Mouse (Mus musculus) cortical plate, adult 2 months (tissue): Measurements from ENCODE around the gene Tomm20. TPM values are rescaled to one million over a fixed set of nuclear protein-coding genes. Genes with fewer than 3 reads are reported as not detected.

Source experiments
- H3K27ac ChIP-seq: fragments of 200-500 bp; 2 replicates; pipeline ENCODE4 v1.5.1; 2012; ENCODE audit warnings: low read length, control low read depth, inconsistent platforms; ENCODE audit not compliant: insufficient read depth
- H3K4me1 ChIP-seq: fragments of 200-500 bp; 2 replicates; pipeline ENCODE4 v1.6.1; 2011; ENCODE audit warnings: low read length; ENCODE audit not compliant: control insufficient read depth, insufficient read depth
- H3K4me3 ChIP-seq: fragments of 200-500 bp; 2 replicates; pipeline ENCODE4 v1.5.1; 2011; ENCODE audit warnings: mild to moderate bottlenecking, low read length, control low read depth; ENCODE audit not compliant: insufficient read depth
- CTCF ChIP-seq: fragments of 200-500 bp; IDR thresholded peaks from 2 replicates; pipeline ENCODE4 v1.5.1; 2011; ENCODE audit warnings: mild to moderate bottlenecking, control low read depth, low read length; ENCODE audit not compliant: insufficient read depth; ENCODE audit errors: extremely low read depth
- POLR2A ChIP-seq: fragments of 200-500 bp; IDR thresholded peaks from 2 replicates; pipeline ENCODE4 v1.6.1; 2011; ENCODE audit warnings: mild to moderate bottlenecking, low read length, control low read depth; ENCODE audit not compliant: insufficient read depth; ENCODE audit errors: extremely low read depth
- polyA plus RNA-seq: library from polyadenylated mRNA; depleted of rRNA; stranded (reverse); fragments of >200 nt; gene quantifications from 2 replicates; pipeline ENCODE4 v1.2.3, GENCODE M21; 2012

Gene Tomm20
- polyA plus RNA-seq, 1 experiment = 113 TPM

DNA sequence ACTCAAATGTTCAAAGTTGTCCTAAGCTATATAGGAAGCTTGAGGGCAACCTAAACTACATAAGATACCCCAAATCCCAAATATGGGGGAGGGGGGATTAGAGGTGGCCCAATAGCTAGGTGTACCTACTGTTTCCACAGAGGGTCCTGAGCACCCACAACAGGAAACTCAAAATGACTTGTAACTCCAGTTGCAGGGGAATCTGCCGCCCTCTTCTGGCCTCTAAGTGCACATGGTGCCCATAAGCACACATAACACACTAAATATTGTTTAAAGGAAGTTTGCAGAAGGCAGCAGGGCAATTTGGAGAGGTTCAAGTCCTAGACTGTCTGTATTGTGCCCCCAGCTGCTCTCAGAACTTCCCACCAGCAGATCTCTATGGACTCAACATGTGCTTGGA lies 18.6 kb downstream of the Tomm20 start:
- no peak overlapping the region for H3K4me3 ChIP-seq
- no peak overlapping the region for H3K27ac ChIP-seq
- H3K4me1 ChIP-seq = no peaks in the 10 kb centered on the region
- peak; percentile 31; the same call in 1 of the 2 replicates for TF ChIP-seq CTCF
- TF ChIP-seq POLR2A = no peak

DNA sequence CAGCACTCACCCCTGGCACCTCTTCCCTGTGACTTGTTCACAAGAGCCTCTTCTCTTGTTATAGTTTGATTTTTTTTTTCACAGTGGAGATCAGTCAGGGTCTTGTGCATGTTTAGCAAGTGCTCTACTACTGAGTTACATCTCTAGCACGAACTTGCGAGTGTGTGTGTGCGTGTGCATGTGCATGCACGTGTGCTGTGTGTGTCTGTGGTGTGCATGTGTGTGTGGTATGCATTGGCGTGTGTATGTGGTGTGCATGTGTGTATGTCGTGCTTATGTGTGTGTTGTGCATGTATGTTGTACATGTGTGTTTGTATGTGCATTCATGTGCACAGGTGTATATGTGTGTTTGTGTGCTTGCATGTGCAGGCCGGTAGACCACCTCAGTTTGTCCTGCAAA lies 22.7 kb downstream of the Tomm20 start:
- Histone ChIP-seq H3K27ac (no peak overlapping the region), H3K4me1 (peaks cover 1% of the 10 kb centered on the region), H3K4me3 (no peak overlapping the region)
- TF ChIP-seq CTCF = no peak
- TF ChIP-seq POLR2A = no peak

DNA sequence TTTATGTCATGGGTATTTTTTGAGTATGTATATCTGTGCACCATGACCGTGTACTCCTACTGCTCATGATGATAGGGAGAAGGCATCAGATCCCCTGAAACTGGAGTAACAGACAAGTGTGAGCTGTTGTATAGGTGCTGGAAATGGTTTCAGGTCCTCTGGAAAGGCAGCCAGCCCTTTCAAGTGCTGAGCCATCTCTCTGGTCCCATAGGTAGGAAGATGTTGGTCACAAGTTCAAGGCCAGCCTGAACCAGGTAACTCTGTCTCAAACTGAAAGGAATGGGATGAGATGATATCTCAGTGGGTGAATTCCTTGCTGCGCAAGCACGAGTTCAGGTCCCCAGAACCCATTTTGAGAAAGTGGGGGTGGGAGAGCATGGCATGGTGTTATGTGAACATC lies 24.2 kb downstream of the Tomm20 start:
- H3K27ac ChIP-seq = no peak overlapping the region
- H3K4me1 ChIP-seq = peaks cover 1% of the 10 kb centered on the region
- H3K4me3 ChIP-seq = no peak overlapping the region
- TF ChIP-seq CTCF (no peak), POLR2A (no peak)

DNA sequence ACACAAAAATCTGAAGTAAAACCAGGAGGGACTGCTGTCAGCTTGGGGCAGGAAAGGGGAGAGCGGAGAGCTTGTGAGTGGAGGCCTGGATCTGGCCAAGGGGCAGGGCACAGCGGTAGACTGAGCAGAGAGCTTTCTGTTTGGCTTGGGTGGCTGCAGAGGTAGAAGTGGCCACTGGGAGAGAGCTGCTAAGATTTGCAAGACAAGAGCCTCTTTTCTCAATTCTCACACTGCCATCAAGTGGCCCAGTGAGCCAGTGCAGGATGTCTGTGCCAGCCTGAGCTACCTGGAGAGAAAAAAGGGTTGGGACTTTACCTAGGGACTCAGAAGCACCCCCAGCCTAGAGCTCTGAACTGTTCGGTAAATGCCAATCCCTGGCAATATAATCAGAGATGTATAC lies 24.8 kb downstream of the Tomm20 start:
- no peak overlapping the region for H3K27ac ChIP-seq
- peaks cover 1% of the 10 kb centered on the region for H3K4me1 ChIP-seq
- H3K4me3 ChIP-seq = no peak overlapping the region
- TF ChIP-seq CTCF (peak; percentile 96), POLR2A (no peak)

DNA sequence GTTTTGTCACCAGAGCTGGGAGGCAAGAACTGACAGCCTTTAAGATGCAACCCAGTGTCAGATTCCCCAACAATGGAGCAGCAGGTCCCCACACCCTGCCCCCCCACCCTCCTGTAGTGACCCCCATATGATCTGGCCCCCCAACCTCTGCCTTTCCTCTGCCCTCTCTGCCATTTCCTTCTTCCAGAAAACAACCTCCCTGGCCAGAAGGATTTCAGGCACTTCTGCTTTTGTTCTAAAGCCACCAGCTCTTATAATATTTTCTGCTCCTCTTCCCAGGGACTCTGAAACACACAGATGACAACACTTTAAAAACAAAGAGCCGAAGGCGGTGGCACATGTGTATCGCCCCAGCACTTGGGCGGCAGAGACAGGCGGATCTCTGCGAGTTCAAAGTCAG lies 25.3 kb downstream of the Tomm20 start:
- Histone ChIP-seq H3K4me3 (no peak overlapping the region), H3K4me1 (peaks cover 1% of the 10 kb centered on the region), H3K27ac (no peak overlapping the region)
- no peak for TF ChIP-seq CTCF
- TF ChIP-seq POLR2A = no peak

GRCm38 (mm10) chr8:126919703-126920102 lies 25.9 kb downstream of the Tomm20 start:
- Histone ChIP-seq H3K27ac (no peak overlapping the region), H3K4me1 (peaks cover 3% of the 10 kb centered on the region), H3K4me3 (no peak overlapping the region)
- TF ChIP-seq POLR2A = no peak
- no peak for TF ChIP-seq CTCF

DNA sequence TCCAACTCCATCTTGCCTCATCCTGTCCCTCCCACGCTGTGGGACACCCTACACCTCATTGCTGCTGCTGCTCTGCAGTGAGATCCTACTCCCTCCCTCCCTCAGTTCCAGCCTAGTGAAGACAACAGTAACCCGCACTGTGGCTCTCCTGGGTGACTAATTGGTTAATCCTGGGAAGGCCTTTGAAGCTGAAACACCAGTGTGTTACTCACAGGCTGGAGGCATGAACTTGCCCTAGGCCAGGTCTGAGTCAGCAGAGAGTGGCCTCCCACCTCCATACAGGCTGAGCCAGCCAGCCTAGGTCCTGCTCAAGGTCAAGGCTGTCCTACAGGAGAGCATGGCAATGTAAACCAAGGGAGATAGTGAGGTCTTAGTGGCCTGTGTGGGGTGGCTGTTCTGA lies 26.4 kb downstream of the Tomm20 start:
- Histone ChIP-seq H3K27ac (no peak overlapping the region), H3K4me1 (peaks cover 3% of the 10 kb centered on the region)

GRCm38 (mm10) chr8:126918356-126918755 lies 27.3 kb downstream of the Tomm20 start:
- TF ChIP-seq CTCF (no peak), POLR2A (no peak)
- Histone ChIP-seq H3K27ac (no peak overlapping the region), H3K4me3 (no peak overlapping the region), H3K4me1 (peaks cover 3% of the 10 kb centered on the region)

More for the DNA sequence above, 26.4 kb downstream of the Tomm20 start:
- H3K4me3 ChIP-seq = no peak overlapping the region
- TF ChIP-seq POLR2A = no peak
- TF ChIP-seq CTCF = no peak

DNA sequence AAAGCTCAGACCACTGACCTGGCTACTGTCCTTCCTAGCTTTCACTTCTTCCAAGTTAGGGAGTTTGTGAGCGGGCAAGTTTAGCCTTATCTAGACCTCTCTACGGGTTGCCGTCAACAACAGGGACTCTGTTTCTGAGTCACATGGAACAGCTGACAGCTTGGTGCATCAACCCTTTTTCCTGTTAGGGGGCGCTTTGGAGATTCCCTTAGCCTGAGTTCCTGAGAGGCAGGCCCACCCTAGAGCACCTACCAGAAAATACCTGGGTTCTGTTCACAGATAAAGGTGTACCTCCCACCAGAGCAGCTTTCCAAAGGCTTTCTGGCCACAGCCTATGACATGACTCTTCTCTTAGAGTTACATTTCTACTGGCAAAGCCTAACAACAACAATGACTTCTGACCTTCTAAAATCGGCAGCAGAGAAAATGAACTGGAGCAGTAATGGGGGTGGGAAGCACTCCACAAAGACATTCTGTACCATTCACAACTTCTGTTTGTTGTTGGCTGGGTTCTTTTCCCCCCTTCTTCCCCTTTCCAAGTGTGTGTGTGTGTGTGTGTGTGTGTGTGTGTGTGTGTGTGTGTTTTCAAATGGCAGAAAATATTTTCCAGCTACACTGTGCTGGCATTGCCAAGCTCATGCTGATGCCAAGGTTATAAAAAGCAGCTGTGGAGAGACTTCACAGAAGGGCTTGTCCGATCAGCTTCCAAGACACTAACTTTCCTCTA lies 28.3 kb downstream of the Tomm20 start:
- no peak overlapping the region for H3K4me3 ChIP-seq
- TF ChIP-seq POLR2A = no peak
- no peak for TF ChIP-seq CTCF
- peaks cover 3% of the 10 kb centered on the region for H3K4me1 ChIP-seq
- H3K27ac ChIP-seq = no peak overlapping the region

DNA sequence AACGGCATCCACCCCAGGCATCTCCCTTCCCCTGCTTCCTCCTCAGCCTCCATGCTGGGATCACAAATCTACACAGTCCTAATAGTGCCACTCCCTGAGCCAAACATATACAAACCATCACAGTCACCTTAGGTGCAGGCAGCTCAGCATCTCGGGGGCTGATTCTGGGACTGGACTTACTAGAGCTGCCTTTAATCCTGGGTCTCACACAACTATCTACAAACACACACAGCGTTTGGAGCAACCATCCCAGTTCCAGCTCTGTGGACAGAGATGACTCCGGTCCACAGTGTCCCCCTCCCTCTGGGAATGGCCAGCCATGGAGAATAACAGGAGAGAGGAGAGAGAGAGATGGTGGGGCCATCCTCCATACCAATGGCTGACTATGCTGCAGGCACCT lies 29.0 kb downstream of the Tomm20 start:
- Histone ChIP-seq H3K27ac (no peak overlapping the region), H3K4me3 (no peak overlapping the region), H3K4me1 (peaks cover 3% of the 10 kb centered on the region)
- TF ChIP-seq CTCF (no peak), POLR2A (no peak)
